Mouse (Mus musculus) limb, embryonic 15.5 days (tissue): ENCODE measurements at regions not wholly inside any gene's neighbourhood (a gene's known extent, or its start where the extent isn't known, plus 50 kb on each side); places are given as distances from the start of the nearest gene placed in this dataset.
A peak's percentile ranks its signal among the peaks of the same experiment; 100 is the strongest.

Experiments used
- ATAC-seq: fragments of 200-750 bp; cut with Nextera tagmentation; 2 replicates; pipeline ENCODE4 v1.8.0; 2017; ENCODE audit warnings: low read depth, moderate TSS enrichment; ENCODE audit not compliant: insufficient number of reproducible peaks, low FRiP score, low TSS enrichment
- H3K27ac ChIP-seq: fragments of 300-500 bp; sonication (generic); 2 replicates; pipeline ENCODE4 v1.5.1; 2015; ENCODE audit warnings: moderate library complexity, mild to moderate bottlenecking, inconsistent platforms
- H3K27me3 ChIP-seq: fragments of 300-500 bp; sonication (generic); 2 replicates; pipeline ENCODE4 v1.6.1; 2015; ENCODE audit warnings: inconsistent platforms
- H3K36me3 ChIP-seq: fragments of 300-500 bp; sonication (generic); 2 replicates; pipeline ENCODE4 v1.6.1; 2015; ENCODE audit warnings: inconsistent platforms
- H3K4me1 ChIP-seq: fragments of 300-500 bp; sonication (generic); 2 replicates; pipeline ENCODE4 v1.6.1; 2015; ENCODE audit warnings: inconsistent platforms
- H3K4me2 ChIP-seq: fragments of 300-500 bp; sonication (generic); 2 replicates; pipeline ENCODE4 v1.6.1; 2015; ENCODE audit warnings: mild to moderate bottlenecking, inconsistent platforms
- H3K4me3 ChIP-seq: fragments of 300-500 bp; sonication (generic); 2 replicates; pipeline ENCODE4 v1.5.1; 2015; ENCODE audit warnings: mild to moderate bottlenecking, inconsistent platforms
- H3K9ac ChIP-seq: fragments of 300-500 bp; sonication (generic); 2 replicates; pipeline ENCODE4 v1.6.1; 2015; ENCODE audit warnings: inconsistent platforms
- H3K9me3 ChIP-seq: fragments of 300-500 bp; sonication (generic); 2 replicates; pipeline ENCODE4 v1.6.1; 2016; ENCODE audit warnings: inconsistent platforms
- WGBS: fragments of 180-500 bp; shearing (Covaris S2); methylation state at CpG from one replicate; pipeline ENCODE4 v1.1.7; 2015; 5-methylcytosine and 5-hydroxymethylcytosine counted together

GRCm38 (mm10) chr4:25416330-25416729, 134.7 kb upstream of the Ufl1 start:
- no peak overlapping the region for H3K4me2 ChIP-seq
- H3K9ac ChIP-seq = no peak overlapping the region
- 73% methylated on average over 2 of the region's 2 CpGs for WGBS
- no peak overlapping the region for H3K4me3 ChIP-seq
- H3K27ac ChIP-seq = no peak overlapping the region
- no peaks in the 10 kb centered on the region for H3K27me3 ChIP-seq
- no peak for ATAC-seq
- H3K9me3 ChIP-seq = no peaks in the 10 kb centered on the region
- no peaks in the 10 kb centered on the region for H3K4me1 ChIP-seq
- H3K36me3 ChIP-seq = no peaks in the 10 kb centered on the region

GRCm38 (mm10) chr4:25410440-25410839, 128.8 kb upstream of the Ufl1 start:
- peaks cover 4% of the 10 kb centered on the region; the same call in 1 of the 2 replicates for H3K4me1 ChIP-seq
- H3K27ac ChIP-seq = no peak overlapping the region; the same call in 1 of the 2 replicates
- H3K4me3 ChIP-seq = no peak overlapping the region
- 60% methylated on average over 4 of the region's 4 CpGs for WGBS
- H3K9me3 ChIP-seq = no peaks in the 10 kb centered on the region
- ATAC-seq = no peak
- H3K36me3 ChIP-seq = no peaks in the 10 kb centered on the region
- H3K27me3 ChIP-seq = no peaks in the 10 kb centered on the region
- H3K4me2 ChIP-seq = no peak overlapping the region
- H3K9ac ChIP-seq = no peak overlapping the region

GRCm38 (mm10) chr4:25408696-25409448, 127.3 kb upstream of the Ufl1 start:
- Histone ChIP-seq H3K36me3 (no peaks in the 10 kb centered on the region), H3K4me3 (no peak overlapping the region), H3K9me3 (no peaks in the 10 kb centered on the region), H3K9ac (no peak overlapping the region), H3K27ac (peak overlapping the region; percentile 38; the same call in 1 of the 2 replicates), H3K27me3 (no peaks in the 10 kb centered on the region), H3K4me1 (peaks cover 4% of the 10 kb centered on the region; the same call in 1 of the 2 replicates), H3K4me2 (no peak overlapping the region)
- ATAC-seq = 0 out of 2 replicates have a peak, but pooled peaks have one; percentile 30
- 17% methylated on average over 3 of the region's 3 CpGs for WGBS

- H3K27ac ChIP-seq = no peak overlapping the region
- H3K4me1 ChIP-seq = peaks cover 4% of the 10 kb centered on the region; the same call in 1 of the 2 replicates
- no peaks in the 10 kb centered on the region for H3K9me3 ChIP-seq
- WGBS = 37% methylated on average over 4 of the region's 4 CpGs
- no peak overlapping the region for H3K4me3 ChIP-seq
- no peak overlapping the region for H3K4me2 ChIP-seq
- no peak for ATAC-seq
- H3K27me3 ChIP-seq = no peaks in the 10 kb centered on the region
- H3K36me3 ChIP-seq = no peaks in the 10 kb centered on the region
- H3K9ac ChIP-seq = no peak overlapping the region
These were observed 126.2 kb upstream of the Ufl1 start for GRCm38 (mm10) chr4:25407842-25408241.

GRCm38 (mm10) chr4:25389542-25389941, 107.9 kb upstream of the Ufl1 start:
- Histone ChIP-seq H3K9ac (no peak overlapping the region), H3K4me1 (no peaks in the 10 kb centered on the region), H3K27ac (no peak overlapping the region), H3K27me3 (no peaks in the 10 kb centered on the region), H3K9me3 (no peaks in the 10 kb centered on the region), H3K4me3 (no peak overlapping the region), H3K4me2 (no peak overlapping the region), H3K36me3 (no peaks in the 10 kb centered on the region)
- 56% methylated on average over 5 of the region's 5 CpGs for WGBS
- no peak for ATAC-seq

- Histone ChIP-seq H3K4me2 (no peak overlapping the region), H3K36me3 (no peaks in the 10 kb centered on the region), H3K4me3 (no peak overlapping the region), H3K4me1 (no peaks in the 10 kb centered on the region), H3K27ac (no peak overlapping the region), H3K9me3 (no peaks in the 10 kb centered on the region), H3K9ac (no peak overlapping the region), H3K27me3 (no peaks in the 10 kb centered on the region)
- WGBS = 80% methylated on average over 4 of the region's 4 CpGs
- no peak for ATAC-seq
These were observed 90.4 kb upstream of the Ufl1 start for GRCm38 (mm10) chr4:25372041-25372440.

- Histone ChIP-seq H3K4me1 (no peaks in the 10 kb centered on the region), H3K4me2 (no peak overlapping the region), H3K27me3 (no peaks in the 10 kb centered on the region), H3K36me3 (no peaks in the 10 kb centered on the region), H3K4me3 (no peak overlapping the region), H3K9ac (no peak overlapping the region), H3K9me3 (no peaks in the 10 kb centered on the region), H3K27ac (no peak overlapping the region)
- ATAC-seq = no peak
These were observed 82.8 kb upstream of the Ufl1 start for GRCm38 (mm10) chr4:25364402-25364801.

GRCm38 (mm10) chr4:25337638-25338037, 56.0 kb upstream of the Ufl1 start:
- WGBS = 84% methylated on average over 1 of the region's 1 CpGs
- Histone ChIP-seq H3K27ac (no peak overlapping the region), H3K4me1 (no peaks in the 10 kb centered on the region), H3K36me3 (no peaks in the 10 kb centered on the region), H3K4me2 (no peak overlapping the region), H3K9me3 (no peaks in the 10 kb centered on the region), H3K4me3 (no peak overlapping the region), H3K9ac (no peak overlapping the region), H3K27me3 (no peaks in the 10 kb centered on the region)
- ATAC-seq = no peak
